Mouse (Mus musculus) retina, embryonic 14.5 days (tissue): ENCODE data around the gene Akr1c18.

ENCODE experiments used
- DNase-seq: peaks from one replicate; pipeline ENCODE4 v3.0.0-alpha.2; 2015; ENCODE audit warnings: low spot score

Akr1c18 gene

DNA sequence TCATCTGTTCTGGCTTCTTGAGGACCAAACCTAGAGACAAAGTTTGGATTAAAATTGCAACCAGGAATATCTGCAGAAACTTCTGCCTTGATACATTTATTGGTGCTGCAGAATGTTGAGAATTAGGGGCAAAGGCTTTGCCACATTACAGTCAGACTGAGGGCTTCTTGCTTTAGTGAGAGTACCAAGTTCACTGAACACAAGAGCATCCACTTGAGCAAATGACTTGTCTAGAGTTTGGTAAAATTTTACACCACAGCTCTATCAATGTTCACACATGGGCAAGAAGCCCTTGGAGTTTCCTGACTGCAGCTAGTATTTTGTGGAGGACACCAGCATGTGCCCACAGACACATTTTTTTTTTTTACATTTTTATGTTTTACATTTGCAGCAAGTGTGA is 47.7 kb downstream of the Akr1c18 start:
- DNase-seq = no peak

- no peak for DNase-seq
Observed at GRCm38 (mm10) chr13:4101691-4102090, 48.8 kb downstream of the Akr1c18 start.
